Mouse (Mus musculus) heart, postnatal 25 days (tissue): ENCODE measurements at regions not wholly inside any gene's neighbourhood (a gene's known extent, or its start where the extent isn't known, plus 50 kb on each side); places are given as distances from the start of the nearest gene placed in this dataset.
A peak's percentile ranks its signal among the peaks of the same experiment; 100 is the strongest.

ENCODE experiments used
- DNase-seq: peaks from one replicate; pipeline ENCODE4 v3.0.0; 2022; ENCODE audit warnings: low spot score
- intact Hi-C: fragments of 180-260 bp; cut with DNase I; formaldehyde crosslinking; loops from one replicate; pipeline ENCODE4 v1.15.1; 2025

DNA sequence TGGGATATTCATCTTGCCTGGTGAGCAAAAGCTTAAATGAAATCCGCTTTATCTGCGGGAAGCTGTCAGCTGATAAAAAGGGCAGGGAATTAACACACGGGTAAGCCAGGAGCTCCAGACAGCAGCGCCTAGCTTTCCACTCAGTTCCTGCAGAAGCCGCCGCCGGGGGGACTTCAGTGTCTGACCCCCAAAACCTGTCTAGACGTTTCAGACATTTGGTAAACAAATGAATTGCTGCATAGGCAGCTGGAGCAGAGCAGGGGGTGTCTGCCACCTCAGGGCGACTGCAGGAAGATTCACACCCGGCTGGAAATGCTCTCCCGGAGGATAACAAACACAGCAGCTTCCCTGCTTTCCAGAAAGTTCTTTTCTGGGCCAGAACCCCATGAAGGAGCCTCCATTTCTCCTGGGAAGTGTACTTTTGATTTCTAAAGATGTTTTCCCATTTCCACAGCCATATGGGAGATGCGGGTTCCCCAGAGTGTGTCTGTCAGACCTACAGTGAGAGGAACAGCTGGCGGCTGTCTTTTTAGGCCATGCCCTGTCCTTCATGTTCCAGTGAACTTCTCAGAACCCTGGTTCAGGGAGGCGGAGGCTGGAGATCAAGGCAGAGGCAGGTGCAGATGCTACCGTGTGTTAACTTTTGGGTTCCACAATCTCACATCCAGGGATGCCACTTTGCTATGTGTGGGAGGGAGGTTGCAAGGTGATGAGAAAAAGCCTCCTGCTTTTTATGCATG lies 58.7 kb upstream of the Pmepa1 start:
- intact Hi-C loops, result loop anchor here (5.0 kb wide), 1 partner anchor 103 kb away; no protein-coding TSS in a partner anchor
- no peak for DNase-seq

DNA sequence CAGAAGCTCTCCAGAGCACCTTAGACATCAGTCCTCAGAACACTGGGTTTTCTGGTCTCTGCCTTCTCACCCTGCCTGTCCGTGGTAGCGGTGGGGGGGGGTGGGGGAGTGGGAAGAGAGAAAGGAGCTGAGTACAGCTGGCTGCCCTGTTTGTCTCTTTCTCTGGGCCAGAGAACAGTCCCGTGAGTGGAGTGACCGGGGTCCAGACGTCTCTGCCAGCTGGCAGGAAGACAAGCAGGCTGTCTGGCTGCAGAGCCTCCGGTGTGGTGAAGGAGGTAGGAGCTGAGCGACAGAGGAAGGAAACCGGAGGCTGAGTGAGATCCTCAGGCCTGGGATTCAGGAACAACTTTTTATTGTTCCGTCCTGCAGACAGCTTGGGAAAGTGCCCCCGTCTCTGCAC lies 59.5 kb upstream of the Pmepa1 start:
- intact Hi-C loops, result loop anchor here (2.0 to 5.0 kb wide), 3 partner anchors 17 to 104 kb away; partner anchors contain the start of gene Pmepa1
- DNase-seq, result peak; percentile 80

DNA sequence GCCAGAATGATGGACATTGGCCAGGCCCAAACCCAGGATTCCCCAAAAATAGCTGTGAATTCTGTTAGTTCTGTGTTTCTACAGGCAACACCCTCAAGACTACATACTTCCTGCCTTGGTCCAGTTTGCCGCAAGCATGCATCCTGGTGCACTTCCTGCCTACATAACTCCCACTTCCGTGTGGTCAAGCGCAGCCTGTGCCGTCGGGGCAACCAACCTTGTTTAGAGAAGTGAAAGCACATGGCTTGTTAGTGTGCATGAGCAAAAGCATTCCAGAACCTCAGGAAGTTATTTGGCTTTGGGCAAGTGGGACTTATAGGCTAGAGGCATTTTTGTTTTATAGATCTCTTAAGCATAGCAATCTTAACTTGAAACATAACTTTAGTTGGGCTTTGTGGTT lies 61.3 kb upstream of the Pmepa1 start:
- intact Hi-C loops, result loop anchor here (2.0 to 5.0 kb wide), 3 partner anchors 15 to 105 kb away; partner anchors contain the start of gene Pmepa1
- peak; percentile 28 for DNase-seq

DNA sequence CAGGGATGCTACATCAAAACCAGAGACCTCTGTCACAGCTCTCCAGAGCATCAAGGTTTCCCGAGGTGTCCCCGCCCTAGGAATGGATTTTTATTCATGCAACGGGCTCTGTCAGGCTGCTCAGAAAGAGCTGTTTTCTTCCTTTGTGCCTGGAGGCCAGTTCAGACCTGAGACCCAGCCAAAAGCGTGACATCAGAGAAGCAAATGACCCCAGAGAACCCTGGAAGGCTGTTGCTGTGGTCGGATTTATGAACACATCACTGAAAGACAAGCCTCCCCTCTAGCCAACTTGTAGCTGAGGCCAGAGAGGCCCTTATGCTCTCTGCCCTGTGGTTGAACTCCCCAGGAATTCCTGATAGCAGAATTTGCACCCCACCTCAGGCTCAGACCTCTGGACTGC lies 62.3 kb upstream of the Pmepa1 start:
- intact Hi-C loops, result loop anchor here (5.0 kb wide), 1 partner anchor 106 kb away; no protein-coding TSS in a partner anchor
- peak; percentile 67 for DNase-seq

DNA sequence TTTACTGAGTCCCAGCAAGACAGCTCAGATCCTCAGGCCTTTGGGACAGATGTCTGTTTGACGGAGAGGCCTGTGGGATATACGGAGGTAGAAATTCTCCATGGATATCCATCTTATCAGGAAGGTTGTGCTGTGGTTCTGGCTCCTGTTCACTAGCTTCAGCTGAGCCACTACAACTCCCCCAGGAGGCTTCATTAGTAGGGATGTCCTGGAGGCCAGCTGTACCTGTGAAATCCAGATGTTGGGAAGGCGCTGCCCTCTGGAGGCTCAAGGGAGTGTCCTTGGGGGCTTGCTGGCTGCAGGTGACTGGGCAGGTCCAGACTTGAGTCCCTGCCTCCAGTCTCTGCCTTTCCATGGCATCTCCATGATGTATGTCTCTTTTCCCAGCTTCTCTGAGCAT lies 62.9 kb upstream of the Pmepa1 start:
- no peak for DNase-seq
- intact Hi-C loops, result loop anchor here (5.0 kb wide), 1 partner anchor 107 kb away; no protein-coding TSS in a partner anchor

DNA sequence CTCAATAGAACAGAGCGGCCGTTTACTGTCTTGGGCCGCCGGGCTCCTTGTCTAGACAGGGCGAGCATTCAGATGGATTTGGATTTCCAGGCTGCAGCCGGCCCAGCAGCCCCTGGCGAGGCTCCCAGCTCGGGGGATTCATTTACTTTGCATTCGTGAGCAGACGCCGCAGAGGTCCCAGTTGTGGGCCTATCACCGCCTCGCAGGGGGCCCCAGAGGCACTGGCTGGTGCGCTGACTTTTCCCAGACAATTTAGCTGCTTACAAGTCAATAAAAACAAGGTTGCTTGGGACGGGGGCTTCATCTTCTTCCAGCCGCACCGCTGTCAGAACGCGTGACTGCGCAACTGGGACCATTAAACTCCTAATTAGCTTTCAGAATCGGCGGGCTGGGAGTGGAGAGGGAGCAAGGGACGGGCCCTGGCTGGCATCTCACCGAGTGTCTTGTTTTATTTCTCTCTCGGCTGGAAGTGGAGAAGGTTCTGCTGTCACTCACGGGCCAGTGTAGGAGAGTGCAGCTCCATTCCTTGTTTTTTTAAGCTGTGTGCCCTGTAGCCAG lies 63.8 kb upstream of the Pmepa1 start:
- DNase-seq, result no peak
- intact Hi-C loops, result loop anchor here (10.0 kb wide), 1 partner anchor 205 kb away; no protein-coding TSS in a partner anchor

DNA sequence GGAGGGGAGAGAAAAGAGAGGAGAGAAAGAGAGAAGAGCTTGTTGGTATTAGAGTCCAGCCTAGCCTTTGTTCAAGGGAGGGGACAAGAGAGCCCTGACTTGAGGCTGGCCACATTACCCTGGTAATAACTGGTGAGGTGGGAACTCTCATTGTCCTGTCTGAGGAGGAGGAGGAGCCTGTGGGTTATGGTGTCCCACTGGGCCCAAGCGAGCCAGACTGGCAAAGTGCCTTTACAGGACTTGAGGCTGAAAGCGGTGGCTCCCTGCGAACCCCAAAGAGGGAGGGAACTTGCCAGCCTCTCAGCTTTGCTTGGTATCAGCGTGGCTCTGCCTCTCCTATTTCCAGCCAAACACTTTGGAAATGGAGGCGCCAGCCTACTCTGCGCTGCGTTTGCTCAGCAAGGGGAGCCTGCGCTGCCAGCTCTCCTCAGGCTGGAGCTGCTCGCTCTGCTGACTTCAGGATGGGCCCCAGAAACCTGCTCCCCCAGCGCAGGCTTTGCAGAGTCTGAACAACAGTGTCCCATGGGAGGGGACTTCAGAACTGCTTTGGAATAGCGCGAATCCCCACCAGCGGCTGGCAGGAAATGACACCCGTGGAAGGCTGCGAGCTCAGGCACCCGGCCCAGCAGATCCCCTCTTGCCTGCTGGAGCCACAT lies 66.4 kb upstream of the Pmepa1 start:
- peak; percentile 43 for DNase-seq
- intact Hi-C loops, result loop anchor here (10.0 kb wide), 1 partner anchor 202 kb away; no protein-coding TSS in a partner anchor

DNA sequence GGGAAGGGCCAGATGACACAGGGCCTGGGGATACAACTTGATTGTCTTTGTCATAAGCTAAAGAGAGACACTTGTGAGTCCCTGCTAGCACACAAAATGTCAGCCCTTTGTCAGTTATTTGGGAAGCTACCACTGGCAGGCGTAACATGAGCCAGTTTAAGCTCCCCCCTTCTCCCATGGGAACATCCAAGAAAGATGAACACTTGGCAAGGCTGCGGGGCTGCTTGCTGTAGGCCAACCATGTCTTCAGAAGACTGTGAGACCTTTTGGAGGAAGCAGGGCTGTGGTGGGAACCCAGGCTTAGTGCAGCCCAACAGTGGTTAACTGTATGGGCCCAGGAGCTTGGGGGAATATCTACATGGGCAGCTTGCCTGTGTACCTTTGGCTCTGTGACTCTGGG lies 67.3 kb upstream of the Pmepa1 start:
- intact Hi-C loops, result loop anchor here (10.0 kb wide), 1 partner anchor 201 kb away; no protein-coding TSS in a partner anchor
- DNase-seq, result no peak

DNA sequence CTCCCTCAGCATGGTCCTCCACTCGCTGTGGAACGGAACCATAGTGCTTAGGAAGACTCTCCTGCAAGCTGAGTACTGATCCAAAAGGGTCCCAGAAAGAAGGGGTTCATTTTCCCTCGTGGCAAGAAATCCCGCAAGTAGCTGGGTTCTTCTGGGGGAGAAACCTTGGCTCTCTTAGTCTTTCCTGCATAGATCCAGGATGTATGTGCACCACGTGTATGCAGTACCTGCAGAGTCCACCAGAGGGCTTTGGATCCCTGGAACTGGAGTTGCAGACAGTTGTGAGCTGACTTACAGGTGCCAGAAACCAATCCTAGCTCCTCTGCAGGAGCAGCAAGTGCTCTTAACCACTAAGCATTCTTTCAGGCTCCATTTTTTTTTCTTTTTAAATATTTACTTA lies 67.9 kb upstream of the Pmepa1 start:
- DNase-seq, result no peak
- intact Hi-C loops, result loop anchor here (10.0 kb wide), 1 partner anchor 201 kb away; no protein-coding TSS in a partner anchor

DNA sequence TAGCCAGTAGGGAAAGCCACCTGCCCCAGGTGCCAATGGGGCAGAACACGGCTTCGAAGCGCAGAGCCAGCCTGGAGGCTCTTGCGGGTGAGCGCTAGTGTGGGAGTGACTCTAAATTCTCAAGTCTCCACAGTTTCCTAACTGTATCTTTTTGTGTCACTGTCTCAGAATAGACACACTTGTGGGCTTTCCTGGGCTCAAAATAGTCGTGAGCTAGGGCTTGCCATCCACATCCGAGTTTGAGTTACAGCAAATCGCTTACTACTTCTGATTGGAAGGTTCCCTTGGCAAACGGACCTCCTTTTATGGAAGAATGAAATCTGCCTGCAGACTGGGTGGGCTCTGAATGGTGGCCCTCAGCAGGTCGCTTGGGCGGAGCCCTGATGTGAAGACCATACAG lies 71.0 kb upstream of the Pmepa1 start:
- no peak for DNase-seq
- intact Hi-C loops, result loop anchor here (10.0 kb wide), 1 partner anchor 197 kb away; no protein-coding TSS in a partner anchor

DNA sequence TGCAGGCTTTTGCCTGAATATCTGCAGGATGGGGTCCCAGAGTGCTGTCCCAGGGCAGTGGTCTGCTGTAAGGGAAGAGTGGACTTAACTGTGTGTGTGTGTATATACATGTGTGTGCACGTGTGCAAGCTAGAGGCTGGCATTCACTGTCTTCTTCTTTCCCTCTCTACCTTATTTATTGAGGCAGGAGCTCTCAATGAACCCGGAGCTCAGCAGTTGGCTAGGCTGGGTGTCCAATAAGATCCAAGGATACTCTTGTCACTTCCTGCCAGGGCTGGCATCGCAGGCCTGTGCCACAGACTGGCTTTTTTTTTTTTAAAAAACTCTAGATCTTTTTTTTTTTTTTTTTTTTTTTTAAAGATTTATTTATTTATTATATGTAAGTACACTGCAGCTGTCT lies 72.4 kb upstream of the Pmepa1 start:
- intact Hi-C loops, result loop anchor here (10.0 kb wide), 1 partner anchor 196 kb away; no protein-coding TSS in a partner anchor
- no peak for DNase-seq

DNA sequence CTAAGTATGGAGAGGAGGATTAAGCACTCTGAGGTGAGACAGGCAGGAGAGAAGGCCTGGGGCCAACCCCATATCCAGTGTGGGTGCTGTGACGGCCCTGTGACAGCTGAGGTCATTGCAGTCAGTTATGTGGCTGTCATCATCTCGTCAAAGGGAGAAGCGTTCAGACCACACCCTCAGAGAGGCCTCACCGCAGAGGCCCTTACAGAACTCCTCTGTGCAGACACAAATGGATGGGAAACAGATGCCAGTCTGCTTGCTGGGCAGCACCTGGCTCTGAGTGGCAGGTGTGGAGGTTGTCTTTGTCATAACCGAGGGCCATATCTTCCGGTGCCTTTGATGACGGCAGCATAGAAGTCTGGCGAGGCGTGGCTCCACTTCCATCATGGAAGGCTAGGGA lies 73.2 kb upstream of the Pmepa1 start:
- no peak for DNase-seq
- intact Hi-C loops, result loop anchor here (10.0 kb wide), 1 partner anchor 195 kb away; no protein-coding TSS in a partner anchor

DNA sequence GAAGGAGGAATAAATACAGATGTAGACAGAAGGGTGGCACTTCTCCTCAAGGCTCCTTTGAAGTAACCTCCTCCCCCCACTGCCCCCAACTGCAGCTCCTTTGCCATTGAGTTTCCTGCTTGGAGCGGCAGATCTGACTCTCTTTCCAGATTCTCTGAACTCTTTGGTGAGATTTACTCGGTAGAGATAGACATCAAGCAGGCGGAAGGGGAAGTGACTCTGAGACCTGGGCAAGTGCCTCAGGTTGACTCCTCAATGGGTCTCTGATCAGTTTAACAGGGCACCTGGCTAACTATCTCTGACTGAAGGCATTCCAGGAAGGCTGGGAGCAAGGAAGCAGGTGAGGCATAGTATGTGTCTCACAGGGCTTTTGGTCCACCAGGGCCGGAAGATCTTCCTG lies 73.6 kb upstream of the Pmepa1 start:
- intact Hi-C loops, result loop anchor here (5.0 to 10.0 kb wide), 4 partner anchors 67 to 195 kb away; partner anchors contain the start of gene Pmepa1
- no peak for DNase-seq

DNA sequence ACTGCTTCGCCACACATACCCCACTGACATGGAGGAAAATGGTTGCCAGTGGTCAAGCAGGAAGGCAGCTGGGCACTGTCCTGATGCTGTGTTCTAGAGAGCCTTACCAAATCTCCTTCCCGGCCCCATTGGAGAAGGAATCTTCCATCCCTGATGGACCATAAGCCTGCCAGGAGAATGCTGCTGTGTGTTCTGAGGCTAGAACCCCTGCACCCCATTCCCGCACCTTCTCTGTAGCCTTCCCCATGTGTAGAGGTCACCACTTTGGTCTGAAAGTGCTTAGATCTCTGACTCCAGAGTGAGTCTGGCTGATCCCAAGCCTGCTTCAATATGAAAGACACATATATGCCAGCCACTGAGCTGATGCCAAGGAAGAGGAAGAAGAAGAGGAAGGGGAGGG lies 74.1 kb upstream of the Pmepa1 start:
- intact Hi-C loops, result loop anchor here (5.0 kb wide), 3 partner anchors 67 to 102 kb away; partner anchors contain the start of gene Pmepa1
- no peak for DNase-seq

DNA sequence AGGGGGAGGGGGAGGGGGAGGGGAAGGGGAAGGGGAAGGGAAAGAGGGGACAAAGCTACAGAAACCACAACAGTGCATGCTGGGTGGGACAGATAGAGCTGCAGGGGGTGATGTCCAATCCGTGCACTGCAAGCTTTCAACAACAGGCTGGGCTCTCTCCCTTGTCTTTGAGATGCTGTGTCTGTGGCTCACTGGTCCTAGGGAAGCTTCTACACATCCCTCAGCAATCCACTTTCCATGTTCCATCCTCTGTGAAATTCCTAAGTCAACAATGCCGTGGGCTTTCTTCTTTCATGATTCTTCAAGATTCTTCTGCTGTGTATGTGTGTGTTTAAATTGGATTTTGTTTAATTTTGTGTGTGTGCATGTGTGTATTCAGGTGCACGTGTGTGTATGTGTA lies 74.5 kb upstream of the Pmepa1 start:
- intact Hi-C loops, result loop anchor here (5.0 kb wide), 3 partner anchors 66 to 101 kb away; partner anchors contain the start of gene Pmepa1
- no peak for DNase-seq

DNA sequence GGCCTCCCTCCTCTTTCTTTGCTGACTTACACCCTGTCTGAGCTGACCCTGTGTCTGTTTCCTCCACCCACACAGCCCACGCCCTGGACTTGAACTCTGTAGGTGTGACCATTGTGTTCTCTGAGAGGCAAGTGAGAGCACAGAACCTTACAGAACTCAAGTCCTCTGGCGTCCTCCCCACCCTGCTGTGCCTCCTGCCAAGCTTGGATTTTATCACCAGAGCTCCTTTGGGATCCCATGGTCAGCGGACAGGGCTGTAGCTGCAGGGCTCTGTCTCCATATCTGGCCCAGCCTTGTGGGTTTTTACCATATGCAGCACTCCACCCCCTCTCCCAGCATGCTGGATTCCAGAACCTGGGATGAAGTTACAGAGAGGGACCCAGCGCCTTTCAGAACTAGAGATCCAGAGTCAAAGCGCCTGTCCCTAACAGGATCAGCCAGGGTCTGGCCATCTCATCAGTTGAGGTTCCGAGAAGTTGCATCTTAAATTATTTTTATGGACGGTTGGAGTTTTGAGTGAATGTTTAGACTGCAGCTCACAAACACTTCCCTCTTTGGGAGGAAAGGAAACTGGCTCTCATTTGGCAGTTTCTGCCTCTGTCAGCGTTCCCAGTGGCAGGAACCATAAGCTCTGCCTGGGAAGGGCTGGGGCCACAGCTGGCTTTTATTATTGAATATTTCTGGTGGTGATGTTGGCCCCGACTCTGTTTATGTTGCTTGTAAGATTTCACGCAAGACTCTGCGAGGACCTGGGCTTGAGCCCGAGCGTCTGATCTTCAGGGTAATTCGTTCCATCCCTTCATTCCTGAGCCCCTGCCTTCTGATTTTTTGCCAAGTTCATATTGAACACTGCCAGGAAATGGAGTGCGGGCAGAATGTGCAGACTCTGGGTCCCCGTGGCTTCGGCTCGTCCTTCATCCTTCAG lies 75.8 kb upstream of the Pmepa1 start:
- intact Hi-C loops, result loop anchor here (2.0 to 5.0 kb wide), 4 partner anchors 15 to 100 kb away; partner anchors contain the start of gene Pmepa1
- peak; percentile 79 for DNase-seq

DNA sequence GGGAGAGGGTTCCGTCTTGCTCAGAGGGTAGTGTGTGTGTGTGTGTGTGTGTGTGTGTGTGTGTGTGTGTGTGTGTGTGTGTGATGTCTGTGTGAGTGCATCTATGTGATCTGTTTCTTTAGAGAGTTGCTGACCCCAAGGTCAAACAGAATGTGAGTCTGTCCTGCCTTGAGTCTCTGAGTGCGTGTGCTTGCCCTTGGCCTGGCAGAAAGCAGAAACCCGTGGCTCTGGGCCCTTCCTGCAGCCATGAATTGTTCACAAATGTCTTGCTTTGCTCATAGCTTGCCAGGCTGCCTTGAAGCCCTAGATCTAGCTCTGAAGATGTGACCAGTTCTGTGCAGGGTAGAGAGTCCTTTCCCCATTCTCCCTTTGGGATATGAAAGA lies 76.4 kb upstream of the Pmepa1 start:
- no peak for DNase-seq
- intact Hi-C loops, result loop anchor here (2.0 to 5.0 kb wide), 4 partner anchors 16 to 100 kb away; partner anchors contain the start of gene Pmepa1

DNA sequence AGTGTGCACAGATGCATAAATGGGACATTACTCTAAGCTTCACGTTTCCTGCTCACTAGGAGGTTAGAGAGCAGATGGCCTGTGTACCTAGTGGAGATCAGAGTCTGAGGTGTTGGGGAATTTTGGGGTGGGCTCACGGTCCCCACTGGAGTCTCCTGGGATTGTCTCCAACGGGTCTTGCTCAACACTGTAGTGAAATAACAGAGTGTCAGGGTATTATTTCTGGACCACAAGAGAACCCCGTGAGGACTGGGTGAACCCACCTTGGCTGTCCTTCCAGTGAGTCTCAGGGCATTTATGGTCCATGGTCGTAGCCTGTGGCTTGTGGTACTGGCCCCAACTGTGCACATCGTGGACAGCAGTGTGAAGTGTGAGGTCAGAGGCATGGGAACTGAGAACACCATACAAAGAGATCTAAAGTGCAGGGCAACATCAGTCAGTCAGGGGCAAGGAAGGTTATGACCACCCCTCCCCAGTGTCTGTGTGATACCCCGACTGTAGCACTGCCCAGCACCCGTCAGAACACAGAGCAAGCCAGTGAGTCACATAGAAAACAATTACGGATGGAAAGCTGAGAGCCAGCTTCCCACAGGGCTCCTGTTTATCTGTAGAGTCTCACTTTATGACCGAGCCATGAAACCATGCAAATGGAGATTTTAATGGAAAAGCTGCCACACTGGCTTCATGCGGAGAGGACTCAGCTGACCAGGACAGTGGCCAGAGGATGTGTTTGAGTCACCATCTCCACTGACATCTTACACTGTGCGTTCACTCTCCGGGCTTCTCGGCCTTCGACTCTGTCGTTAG lies 77.3 kb upstream of the Pmepa1 start:
- intact Hi-C loops, result loop anchor here (2.0 to 5.0 kb wide), 4 partner anchors 17 to 99 kb away; partner anchors contain the start of gene Pmepa1
- peak; percentile 33 for DNase-seq
